1 mouse cellular context compared by ENCODE assay signal in genomic region chr17:17837919-17838701, GRCm38 (mm10).
A peak's percentile ranks its signal among the peaks of the same experiment; 100 is the strongest.
TF ChIP-seq lines count a peak whose summit lies in the region.

No protein-coding gene starts in this region.

TF ChIP-seq in C2C12, 6 proteins besides CTCF, POLR2A, EP300 and RAD21:
- no peak for TF ChIP-seq MYOD1 (IDR thresholded peaks at IDR 0.05; ENCODE audit: control insufficient read depth, insufficient read length, low read depth)
- peak; percentile 24 for TF ChIP-seq FOSL1 (IDR thresholded peaks at IDR 0.05; ENCODE audit: insufficient read depth, low read length, poor library complexity, severe bottlenecking)
- TF ChIP-seq MAX (IDR thresholded peaks at IDR 0.05) = peak; percentile 9
- no peak for TF ChIP-seq MYOG (IDR thresholded peaks at IDR 0.05; ENCODE audit: control insufficient read depth, extremely low read depth, insufficient read length)
- TF ChIP-seq USF1 (IDR thresholded peaks at IDR 0.05; ENCODE audit: low read depth) = peak; percentile 67
TF ChIP-seq in C2C12: peak in this region for 3.
